Mouse (Mus musculus) 416B (cell line): Measurements from ENCODE around the gene Gemin2.
A peak's percentile ranks its signal among the peaks of the same experiment; 100 is the strongest.
"Not testable (repeated sequence)": the region's sequence is repeated elsewhere in the genome, so short reads cannot be mapped to it uniquely, and the experiment has no call there.

Source experiments
- DNase-seq: peaks from one replicate; pipeline ENCODE4 v3.0.0; 2011; ENCODE audit warnings: low read depth

Gemin2 gene

DNA sequence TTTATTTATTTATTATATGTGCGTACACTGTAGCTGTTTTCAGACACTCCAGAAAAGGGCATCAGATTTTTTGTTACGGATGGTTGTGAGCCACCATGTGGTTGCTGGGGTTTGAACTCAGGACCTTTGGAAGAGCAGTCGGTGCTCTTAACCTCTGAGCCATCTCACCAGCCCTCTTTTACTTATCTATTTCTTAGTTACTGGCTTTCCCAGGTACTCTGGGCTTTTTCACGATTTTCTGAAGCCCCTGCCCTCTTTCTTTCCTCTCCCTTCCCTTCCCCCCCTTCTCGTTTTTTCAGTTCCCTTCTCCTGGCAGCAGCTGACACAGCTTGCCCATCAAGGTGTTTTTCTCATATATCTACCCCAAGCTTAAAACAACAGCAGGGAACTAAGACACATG lies 45.0 kb downstream of the Gemin2 start:
- DNase-seq = not testable (repeated sequence)

DNA sequence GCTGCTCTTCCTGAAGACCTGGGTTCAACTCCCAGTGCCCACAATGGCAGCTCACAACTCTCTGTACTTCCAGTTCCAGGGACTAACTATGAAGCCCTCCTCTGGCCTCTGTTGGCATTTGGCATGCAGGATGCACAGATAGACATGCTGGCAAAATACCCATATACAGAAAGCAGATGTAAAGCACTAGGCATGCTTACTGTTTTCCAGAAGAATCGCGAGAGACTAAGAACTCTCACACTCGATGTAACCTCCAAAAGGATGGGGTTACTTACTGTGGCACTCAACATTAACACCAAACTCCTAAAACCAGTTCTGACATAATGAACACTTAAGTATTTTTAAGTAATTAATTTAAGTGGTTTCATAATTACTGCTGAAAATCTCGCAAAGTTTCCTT lies 47.1 kb downstream of the Gemin2 start:
- peak; percentile 54 for DNase-seq

DNA sequence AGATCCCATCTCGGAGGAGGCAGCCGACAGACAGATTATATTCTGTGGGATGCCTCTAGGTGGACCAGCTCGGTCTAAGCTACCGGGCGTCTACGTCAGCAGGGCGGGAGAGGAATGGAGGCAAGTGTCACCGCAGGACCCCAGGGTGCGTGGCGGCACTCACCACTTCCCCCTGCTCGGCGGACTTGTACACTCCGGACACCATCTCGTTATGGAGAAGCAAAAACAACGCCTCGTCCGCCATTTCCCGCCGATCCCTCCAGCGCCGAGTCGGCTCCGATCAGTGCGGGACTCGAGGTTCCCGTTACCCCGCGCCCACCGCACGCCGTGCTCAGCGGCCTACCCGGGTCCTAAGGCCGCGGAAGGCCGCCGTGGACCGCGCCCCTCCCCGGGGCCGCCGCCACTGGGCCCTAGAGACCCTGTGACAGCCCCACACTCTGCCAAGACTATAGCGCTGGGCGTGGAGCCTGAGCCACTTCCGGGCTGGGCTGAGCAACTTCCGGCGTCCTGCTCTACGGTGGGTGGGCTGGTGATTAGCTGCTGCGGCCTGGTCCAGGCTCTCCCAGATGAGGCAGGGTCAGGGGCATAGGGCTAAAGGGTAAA lies 47.9 kb downstream of the Gemin2 start, which contains the start of gene Trappc6b:
TSS of gene Trappc6b (minus strand) at position 480 of the 603 bp plus-strand sequence.
- DNase-seq = peak; percentile 84

DNA sequence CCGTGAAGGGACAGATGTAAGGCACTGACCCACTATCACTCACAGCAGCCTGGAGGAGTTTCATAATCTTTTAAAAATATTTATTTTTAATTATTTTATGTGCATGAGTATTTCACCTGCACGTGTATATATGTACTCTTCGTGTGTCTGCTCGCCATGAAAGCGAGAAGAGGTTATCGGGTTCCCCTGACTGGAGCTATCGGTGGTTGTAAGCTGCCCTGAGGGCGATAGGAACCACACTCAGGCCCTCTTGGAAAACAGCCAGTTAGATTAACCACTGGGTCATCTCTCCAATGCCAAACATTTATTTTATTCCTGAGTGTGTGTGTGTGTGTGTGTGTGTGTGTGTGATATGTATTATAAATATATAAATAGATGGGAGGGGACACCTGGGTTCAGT lies 51.6 kb downstream of the Gemin2 start:
- no peak for DNase-seq

DNA sequence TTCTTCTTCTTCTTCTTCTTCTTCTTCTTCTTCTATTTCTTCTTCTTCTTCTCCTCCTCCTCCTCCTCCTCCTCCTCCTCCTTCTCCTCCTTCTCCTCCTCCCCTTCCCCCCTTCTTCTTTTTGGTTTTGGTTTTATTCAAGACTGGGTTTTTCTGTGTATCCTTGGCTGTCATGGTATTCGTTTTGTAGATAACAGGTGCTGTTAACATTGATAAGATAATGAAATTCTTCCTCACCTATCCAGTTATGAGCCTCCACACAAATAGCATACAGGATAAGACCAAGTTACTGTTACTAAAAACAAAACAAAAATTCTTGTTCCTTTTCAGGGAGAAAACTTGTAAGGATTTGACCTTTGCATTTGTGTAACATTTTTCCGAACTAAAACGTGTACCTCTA lies 52.6 kb downstream of the Gemin2 start:
- DNase-seq = no peak

DNA sequence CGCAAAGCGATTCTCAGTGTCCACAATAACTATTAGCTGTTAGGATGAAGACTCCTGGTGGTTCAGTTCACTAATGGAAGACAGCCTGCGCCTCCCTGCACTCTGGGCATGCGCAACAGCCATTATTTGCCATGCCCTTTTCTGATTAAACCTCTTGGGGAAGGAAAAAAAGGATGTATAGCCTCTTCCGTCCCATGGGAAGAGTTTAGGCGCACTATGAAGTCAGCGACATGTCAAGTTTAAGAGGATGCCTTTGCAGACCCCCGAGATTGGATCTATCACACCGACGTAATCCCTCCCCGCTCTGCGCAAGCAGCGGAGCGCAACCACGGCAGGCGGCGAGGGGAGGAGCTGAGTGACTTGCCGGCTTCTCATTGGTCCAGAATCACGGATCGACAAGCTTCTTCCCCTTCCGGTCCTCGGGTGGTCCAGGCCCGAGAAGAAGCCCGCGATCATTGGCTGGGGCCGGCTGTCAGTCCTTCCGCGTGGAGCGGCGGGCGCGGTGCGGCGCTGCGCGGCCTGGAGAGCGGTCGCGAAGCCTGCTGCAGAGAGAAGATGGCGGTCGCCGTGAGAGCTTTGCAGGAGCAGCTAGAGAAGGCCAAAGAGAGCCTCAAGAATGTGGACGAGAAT lies 53.4 kb downstream of the Gemin2 start, which contains the start of gene Pnn:
TSS of gene Pnn (plus strand) at position 437 of the 630 bp plus-strand sequence.
- peak; percentile 98 for DNase-seq

DNA sequence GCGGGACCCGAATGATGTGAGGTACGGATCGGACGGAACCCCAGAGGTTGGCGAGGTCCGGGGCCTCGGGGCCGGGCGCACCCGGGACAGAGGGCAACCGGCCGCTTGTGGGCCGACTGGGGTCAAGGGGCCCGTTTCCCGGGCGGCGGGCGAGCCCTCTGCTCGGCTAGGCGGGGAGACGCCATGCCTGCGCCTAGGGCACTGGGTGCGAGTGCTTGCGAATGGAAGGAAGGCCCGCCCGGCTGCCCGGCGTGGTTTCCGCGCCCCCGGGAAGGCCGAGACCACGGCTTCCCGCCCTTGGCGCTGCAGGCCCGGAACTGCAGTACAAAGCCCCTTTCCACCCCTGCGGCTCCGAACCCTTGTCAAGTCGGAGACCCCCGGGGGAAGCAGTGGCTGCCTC lies 53.9 kb downstream of the Gemin2 start:
- DNase-seq = no peak

DNA sequence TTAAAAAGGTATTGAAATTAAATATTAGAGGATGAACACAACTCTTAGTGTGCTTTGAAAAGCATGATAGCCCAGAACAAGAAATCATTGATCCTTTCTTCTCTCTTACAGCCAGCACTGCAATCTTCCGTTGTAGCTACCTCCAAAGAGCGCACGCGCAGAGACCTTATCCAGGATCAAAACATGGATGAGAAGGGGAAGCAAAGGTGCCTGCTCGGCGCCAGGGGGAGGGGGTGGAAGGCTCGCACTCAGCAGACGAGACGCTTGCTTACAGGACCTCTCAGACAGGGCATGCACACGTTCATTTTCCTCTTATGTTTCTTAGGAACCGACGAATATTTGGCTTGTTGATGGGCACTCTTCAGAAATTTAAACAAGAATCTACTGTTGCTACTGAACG lies 55.6 kb downstream of the Gemin2 start:
- DNase-seq = no peak

DNA sequence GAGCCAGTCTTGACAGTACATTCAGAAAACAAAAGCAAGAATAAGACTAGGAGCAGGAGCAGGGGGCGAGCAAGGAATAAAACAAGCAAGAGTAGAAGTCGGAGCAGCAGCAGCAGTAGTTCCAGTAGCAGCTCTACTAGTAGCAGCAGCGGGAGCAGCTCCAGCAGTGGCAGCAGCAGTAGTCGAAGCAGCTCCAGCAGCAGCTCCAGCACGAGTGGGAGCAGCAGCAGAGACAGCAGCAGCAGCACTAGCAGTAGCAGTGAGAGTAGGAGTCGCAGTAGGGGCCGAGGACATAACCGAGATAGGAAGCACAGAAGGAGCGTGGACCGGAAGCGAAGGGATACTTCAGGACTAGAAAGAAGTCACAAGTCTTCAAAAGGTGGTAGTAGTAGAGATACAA lies 59.1 kb downstream of the Gemin2 start:
- DNase-seq = no peak

DNA sequence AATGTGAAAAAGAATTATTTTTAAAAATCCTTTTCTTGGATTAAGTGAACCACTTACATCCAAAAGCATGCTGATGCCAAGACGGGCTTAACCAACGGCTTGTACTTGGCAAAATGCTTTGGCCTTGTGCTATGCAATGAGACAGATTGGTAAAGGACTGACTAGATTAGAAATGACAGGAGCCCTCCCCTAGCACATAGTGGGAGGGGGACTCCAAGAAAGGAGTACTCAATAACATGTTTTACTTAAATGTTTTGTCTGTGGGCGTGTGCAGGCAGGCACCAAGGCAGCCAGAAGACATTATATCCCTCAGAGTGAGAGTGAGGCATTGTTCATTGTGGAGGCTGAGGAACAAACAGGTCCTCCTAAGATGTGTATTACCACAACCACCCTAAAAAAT lies 60.9 kb downstream of the Gemin2 start:
- no peak for DNase-seq

DNA sequence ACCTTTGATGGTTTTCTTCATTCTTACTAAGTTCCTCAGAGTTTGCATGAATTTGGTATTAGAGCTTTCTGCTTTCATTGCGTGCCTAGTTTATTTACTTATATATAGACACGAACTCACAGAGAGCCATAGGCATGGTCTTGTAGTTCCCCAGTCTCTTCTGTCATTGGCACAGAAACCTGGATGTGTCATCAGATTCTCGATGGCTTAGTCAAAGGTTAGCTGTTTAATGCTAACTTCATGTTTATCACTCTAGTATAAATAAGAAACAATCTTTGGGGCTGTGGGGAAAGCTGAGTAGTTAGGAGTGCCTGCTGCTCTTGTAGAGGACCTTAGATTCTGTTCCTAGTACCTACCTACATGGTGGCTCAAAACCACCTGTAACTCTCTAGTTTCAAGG lies 63.8 kb downstream of the Gemin2 start:
- no peak for DNase-seq

DNA sequence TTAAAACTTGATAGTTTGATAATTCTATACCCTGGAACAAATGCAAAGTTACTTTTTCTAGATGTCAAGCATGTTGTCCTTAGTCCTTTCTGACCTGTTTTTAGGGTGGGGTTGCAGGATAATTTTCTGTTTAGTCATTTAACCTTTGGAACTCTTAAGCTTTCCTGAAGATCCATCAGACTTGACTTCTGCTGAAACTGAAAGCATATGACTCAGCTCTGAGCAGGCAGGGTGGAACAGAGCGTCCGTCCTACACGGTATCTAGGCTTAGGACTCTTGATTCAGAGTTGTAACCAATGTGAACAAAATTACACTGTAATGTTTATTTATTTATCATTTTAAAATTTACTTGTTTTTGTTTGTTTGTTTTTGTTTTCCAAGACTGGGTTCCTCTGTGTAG lies 64.7 kb downstream of the Gemin2 start:
- no peak for DNase-seq
